Mouse (Mus musculus) right cerebral cortex, postnatal 36 days (tissue): Measurements from ENCODE around the gene Tcf20.
A peak's percentile ranks its signal among the peaks of the same experiment; 100 is the strongest.

Source experiments
- DNase-seq, 2 experiments: peaks; one replicate each; pipeline ENCODE4 v3.0.0; 2022; ENCODE audit warnings: low spot score in 2 of 2, mixed read lengths in 1 of 2

Gene Tcf20

DNA sequence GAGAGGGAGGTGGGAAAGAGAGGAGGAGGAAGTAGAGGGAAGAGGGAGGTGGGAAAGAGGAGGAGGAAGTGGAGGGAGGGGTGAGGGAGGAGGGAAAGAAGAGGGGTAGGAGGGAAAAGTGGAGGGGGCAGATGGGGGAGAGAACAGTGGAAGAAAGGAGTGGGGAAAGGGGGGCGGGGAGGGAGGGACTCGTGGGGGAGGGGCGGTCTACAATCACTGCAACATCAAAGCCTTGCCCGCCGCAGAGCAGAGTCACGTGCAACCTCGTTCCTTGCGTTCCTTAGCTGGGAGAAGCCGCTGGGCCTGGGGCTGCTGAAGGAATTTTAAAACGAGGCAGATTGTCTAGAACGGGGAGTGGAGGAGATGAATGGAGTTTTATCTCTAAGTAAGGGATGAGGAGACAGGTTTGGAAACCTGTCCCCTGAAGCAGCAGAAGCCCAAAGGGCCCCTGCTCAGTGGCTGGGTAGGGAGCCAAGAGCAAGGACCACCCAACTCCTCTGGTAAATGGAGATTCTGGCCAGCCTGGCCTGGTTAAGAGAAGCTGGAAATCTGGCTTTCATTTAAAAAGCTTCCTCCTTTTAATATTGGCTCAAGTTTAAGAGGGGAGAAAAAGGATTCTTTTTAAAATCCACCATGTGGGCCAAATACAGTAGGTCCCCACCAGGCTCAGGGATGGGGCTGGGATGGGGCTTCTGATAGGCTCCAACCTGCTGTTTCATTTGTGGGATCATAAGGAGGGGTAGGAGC is 62.8 kb downstream of the Tcf20 start:
- DNase-seq: no peak

- no peak for DNase-seq
Measured at GRCm38 (mm10) chr15:82923531-82923930, 64.1 kb downstream of the Tcf20 start.

GRCm38 (mm10) chr15:82922755-82923154 is 64.9 kb downstream of the Tcf20 start:
- DNase-seq: no peak

GRCm38 (mm10) chr15:82922052-82922451 is 65.6 kb downstream of the Tcf20 start:
- peak; percentile 59 to 76 for DNase-seq

- no peak for DNase-seq
Measured at GRCm38 (mm10) chr15:82921559-82921958, 66.1 kb downstream of the Tcf20 start.

DNA sequence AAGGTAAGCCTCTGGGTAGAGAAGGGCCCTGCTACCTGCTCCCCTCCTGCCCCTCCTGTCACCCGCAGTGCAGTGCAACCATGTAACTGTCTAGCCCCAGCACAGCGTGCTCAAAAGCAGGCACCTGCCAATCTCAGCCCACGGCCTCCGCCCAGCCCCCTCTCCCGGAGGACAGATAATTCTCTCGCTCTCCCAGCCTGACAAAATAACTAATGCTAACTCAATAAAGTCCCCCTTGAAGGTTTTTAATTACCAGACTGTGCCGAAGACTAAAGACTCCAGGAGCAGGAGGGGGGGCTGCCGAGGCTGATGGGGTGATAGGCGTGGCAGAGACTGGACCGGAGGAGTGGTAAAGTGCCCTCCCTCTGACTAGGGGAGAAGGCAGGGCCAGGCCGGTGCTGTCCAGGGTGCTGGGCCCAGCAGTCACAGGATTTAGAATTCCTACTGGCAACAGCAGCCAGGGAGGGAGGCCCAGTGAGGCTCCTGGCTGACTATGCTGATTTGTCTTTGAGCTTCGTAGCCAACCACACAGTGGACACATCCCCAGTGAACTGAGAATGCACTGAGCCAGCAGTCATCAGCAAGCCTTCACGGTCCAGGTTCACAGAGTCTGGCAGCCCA is 66.7 kb downstream of the Tcf20 start:
- DNase-seq: no peak

GRCm38 (mm10) chr15:82917965-82918364 is 69.7 kb downstream of the Tcf20 start:
- no peak for DNase-seq

GRCm38 (mm10) chr15:82917207-82917844 is 70.3 kb downstream of the Tcf20 start:
- DNase-seq: no peak

- no peak for DNase-seq
Measured at GRCm38 (mm10) chr15:82914455-82914854, 73.2 kb downstream of the Tcf20 start.

DNA sequence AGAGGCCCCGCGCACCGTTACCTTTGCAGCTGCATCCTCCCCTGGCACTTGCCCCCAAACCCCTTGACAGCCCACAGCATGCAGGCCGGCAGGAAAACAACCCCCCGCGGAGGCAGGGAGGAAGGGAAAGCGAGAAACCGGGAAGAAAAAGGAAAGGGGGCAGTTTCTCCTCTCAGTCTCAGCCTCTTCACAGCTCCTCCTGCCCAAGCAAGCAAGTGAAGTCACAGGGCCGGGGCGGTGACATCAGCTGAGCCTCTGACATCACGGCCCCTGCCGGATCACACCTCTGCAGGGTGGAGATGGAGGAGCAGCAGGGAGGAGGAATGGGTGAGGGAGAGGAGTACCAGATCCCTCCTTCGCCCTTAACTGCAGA is 75.7 kb downstream of the Tcf20 start:
- no peak for DNase-seq

- no peak for DNase-seq
Measured at GRCm38 (mm10) chr15:82911001-82911964, 76.4 kb downstream of the Tcf20 start.

GRCm38 (mm10) chr15:82910596-82910995 is 77.1 kb downstream of the Tcf20 start:
- no peak for DNase-seq

DNA sequence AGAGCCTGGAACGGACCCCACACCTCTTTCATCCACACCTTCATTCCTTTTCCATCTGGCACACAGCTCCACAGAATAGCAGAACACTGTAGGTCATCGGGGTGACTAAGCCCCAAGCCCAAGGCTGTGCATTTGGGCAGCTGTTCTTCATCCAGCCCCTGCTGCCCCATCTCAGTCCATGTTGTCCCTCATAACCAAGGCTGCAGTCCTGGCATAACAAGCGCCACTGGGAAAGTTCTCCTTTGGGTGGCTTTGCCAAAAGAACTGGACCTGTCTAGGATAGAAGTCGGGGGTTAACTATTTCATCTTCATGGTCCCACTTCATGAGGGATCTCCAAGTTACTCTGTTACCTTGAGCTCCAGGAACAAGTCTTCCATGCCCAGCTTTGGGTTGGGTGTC is 77.9 kb downstream of the Tcf20 start:
- DNase-seq: no peak

DNA sequence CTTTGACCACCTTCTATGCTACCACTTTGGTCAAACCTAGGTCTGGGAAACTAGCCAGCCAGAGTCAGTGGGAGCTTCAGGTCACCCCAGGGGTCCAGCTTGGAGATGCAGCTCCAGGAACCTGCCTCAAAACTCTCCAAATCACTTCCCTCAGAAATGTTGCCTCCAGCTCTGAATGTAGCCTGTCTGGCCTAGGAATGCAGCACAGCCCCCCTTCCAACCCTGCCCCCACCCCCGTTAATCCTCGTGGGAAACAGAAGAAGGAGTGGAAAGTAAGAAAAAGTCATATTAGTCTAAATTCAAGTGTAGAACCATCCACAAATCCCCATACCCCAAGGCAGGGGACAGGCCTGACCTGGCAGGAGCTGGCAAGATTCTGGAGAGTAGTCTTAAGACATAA is 79.2 kb downstream of the Tcf20 start:
- DNase-seq: no peak

DNA sequence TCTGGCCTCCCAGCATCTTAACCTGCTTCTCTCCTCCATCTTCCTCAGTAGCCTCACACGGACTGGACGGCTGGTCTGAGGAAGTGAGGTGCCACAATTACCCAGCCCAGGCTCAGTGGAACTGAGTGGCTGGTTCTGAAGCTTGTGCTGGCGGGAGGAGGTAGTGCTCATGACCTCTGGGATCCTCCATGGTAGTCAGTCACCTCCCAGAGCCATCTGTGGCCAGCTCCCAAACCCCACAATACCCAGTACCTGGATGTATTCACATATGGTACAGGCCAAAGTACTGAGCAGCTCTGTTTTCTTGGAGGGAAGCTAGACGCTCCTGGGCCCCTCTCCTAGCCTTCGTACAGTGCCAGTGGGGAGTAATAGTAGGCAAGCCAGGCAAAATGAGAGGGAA is 80.4 kb downstream of the Tcf20 start:
- DNase-seq: no peak

DNA sequence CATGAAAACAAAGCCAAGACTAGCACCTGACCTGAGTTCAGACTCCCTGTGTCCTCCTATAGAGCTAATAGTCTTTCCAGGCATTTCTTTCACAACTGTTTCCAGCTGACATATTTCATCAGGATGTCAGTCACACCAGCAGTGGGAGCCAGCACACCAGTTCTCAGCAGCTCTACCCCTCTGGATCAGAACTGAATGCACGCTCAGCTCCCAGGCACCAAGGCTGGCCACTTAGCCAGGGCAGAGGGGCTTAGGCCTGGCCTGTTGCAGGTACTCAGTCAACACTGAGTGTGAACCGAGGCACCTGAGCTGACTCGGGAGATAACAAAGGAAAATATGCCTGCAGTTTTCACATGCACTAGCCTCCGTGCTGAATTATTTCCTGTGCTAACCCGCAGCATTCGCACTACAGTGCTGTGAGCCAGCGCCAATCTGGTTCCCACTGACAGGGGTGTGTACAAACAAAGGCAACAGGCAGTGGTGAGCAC is 81.1 kb downstream of the Tcf20 start:
- DNase-seq: no peak

DNA sequence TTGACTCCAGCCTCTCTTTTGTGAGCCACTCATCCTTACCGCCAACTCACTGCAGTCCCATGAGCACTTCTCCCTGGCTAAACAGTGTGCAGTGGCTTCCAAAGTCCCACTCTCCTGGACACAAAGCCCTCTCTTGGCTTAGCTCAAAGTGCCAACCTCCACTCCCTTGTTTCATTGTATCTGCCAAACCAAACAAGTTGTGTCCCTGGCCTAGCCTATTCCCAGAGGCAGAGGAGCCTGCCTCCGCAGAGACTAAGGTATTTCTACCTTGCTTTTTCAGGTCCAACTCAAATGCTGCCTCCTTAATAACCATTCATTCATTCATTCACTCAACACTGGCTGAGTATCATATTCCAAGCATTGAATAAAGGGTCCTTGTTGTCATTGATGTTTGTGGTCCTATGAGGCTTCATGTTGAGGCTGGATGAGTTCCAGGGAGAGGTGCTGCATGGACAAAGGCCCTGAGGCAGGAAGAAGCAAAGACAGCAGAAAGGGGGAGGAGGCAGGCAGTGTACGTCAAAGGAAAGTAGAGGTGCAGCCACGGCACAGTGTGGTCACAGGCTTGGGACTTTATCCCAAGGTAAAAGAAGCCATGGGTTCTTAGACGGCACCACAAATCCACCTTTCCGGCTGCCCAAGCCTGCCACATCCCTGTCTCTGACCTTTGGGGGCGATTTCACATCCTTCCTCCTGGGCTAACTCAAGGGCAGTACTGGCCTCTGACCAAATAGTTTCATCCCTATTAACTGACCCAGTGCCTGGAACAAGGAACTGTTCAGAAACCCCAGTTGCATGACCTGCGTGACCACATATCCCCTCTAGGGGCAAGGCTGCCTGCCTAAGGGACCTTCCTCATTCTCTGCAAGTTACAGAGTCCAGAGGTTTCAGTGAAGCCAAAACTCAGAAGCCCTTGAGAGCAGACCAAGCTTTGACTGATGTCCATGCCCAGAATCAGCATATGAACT is 82.0 kb downstream of the Tcf20 start:
- no peak for DNase-seq

- DNase-seq: no peak
Measured at GRCm38 (mm10) chr15:82904526-82904925, 83.1 kb downstream of the Tcf20 start.

DNA sequence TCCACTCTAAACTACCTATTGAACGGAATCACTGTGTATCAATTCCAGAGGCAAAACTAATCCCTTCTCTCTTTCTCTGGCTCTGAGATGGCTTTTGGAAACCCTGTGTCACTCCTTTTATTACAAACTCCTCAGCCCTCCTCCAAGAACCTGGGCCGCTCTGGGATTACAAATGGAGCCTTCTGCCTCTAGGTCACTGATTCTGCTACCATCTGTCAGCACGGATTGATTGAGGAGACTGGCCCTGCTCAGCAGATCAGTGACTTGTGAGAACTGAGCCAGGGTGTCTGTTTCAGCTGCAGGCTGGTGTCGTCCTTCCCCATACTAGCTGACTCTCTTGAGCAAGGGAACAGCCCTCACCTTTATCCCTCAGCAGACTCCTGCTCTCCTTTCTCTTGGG is 85.2 kb downstream of the Tcf20 start:
- no peak for DNase-seq

DNA sequence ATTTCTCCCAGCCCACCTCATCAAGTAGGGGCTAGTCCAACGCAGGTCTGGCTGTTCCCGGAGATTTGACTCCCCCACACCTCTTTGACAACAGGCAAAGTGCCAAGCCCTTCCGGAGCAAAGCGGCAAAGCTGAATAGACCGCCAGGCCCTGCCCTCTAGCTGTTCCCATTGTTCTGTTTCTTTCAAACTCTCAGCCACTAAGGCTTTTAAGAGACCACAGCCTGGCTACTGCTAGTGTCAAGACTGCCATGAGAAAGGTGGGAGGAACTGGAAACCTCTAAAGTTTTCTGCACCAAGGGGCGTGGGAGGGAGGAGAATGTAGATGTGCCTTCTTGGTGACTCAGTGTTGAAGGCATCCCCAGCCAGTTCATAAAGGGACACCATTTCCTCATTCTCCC is 86.4 kb downstream of the Tcf20 start:
- DNase-seq: no peak

DNA sequence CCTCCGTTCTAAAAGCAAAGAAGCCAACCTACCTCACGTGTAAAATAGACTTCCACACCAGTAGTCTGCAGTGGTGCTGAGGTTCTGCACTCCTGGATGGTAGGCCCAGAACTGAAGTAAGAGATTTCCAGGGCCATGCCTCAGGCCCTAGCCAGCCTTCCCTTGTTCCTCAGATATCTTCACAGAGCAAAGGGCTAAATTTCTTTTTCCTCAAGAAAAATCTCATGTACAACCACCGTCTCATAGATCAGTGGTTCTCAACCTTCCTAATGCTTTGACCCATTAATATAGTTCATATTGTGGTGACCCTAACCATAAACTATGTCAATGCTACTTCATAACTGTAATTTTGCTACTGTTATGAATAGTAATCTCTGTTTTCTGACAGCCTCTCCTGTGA is 87.3 kb downstream of the Tcf20 start:
- no peak for DNase-seq
